Mouse (Mus musculus): ENCODE measurements around the gene Otos.

The Otos gene

DNA sequence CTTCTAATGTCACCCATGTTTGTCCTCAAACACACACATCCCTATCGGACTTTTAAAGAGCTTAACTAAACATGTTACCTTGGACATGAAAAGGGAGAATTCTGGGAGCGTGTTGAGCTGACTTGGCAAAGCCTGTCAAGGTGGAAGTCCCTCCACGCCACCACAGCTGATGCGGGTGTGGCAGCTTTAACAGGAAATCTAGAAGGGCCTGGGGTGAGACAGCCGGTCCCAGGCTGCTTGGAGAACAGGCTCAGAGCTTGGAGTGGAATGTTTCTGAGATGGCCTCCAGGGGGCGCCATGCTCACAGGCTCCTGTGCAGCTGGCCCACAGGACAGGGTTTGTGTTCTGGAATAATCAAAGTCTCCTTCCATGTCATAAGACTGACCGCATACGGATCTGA is at the start of gene Otos:
TSS of gene Otos (minus strand) at position 169 of the 400 bp plus-strand sequence.
- DNase-seq, result peak; percentile 73

GRCm38 (mm10) chr1:92696848-92697247 is 48.2 kb upstream of the Otos start:
- peak; percentile 72 for DNase-seq

DNA sequence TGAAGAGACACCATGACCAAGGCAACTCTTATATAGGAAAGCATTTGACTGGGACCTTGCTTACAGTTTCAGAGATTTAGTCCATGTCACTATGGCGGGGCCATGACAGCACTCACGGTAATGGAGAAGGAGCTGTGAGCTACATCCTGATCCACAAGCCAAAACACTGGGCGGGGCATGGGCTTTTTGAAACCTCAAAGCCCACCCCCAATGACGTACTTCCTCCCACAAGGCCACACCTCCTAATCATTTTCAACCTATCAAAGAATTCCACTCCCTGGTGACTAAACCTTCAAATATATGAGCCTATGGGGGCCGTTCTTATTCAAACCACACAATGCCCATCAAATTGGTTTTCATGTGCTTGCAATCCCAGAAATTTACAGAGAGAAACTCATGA is 47.1 kb upstream of the Otos start:
- DNase-seq, result no peak

- no peak for DNase-seq
Measured at GRCm38 (mm10) chr1:92691166-92691844, 42.7 kb upstream of the Otos start.

DNA sequence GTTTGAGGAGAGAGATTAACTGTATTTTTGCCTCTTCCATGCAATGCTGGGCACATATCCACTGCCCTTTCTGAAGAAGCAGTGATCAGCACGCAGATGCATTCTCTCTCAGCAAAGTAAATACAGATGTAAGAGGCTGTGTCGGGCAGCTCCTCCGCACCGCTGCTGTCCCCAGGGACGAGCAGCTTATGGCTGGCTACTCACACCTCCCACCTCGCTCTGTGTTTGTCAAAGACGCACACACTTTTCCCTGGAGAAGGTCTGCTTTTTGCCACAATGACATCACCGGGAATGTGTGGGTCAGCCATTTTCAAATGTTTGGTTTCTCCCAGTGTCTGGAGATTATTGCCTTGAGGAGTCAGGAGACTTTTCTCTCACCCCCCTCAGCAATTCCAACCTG is 38.4 kb upstream of the Otos start:
- DNase-seq, result no peak

GRCm38 (mm10) chr1:92683151-92683550 is 34.5 kb upstream of the Otos start:
- DNase-seq, result no peak

- DNase-seq, result no peak
Measured at GRCm38 (mm10) chr1:92680668-92681603, 32.3 kb upstream of the Otos start.

GRCm38 (mm10) chr1:92678757-92679156 is 30.1 kb upstream of the Otos start:
- no peak for DNase-seq

DNA sequence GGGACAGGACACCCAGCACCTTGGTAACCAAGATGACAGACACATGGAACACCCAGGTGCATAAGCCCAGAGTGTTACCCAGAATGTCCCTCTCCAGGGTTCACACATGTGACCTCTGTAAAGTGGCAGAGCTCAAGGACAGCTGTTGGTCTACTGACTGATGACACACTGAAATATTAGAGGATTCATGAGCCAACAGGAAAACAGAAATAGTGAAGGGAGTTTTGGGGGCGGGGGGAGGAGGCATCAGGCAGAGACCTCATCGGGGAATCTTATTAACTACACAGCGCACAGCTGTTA is 28.0 kb upstream of the Otos start:
- no peak for DNase-seq

DNA sequence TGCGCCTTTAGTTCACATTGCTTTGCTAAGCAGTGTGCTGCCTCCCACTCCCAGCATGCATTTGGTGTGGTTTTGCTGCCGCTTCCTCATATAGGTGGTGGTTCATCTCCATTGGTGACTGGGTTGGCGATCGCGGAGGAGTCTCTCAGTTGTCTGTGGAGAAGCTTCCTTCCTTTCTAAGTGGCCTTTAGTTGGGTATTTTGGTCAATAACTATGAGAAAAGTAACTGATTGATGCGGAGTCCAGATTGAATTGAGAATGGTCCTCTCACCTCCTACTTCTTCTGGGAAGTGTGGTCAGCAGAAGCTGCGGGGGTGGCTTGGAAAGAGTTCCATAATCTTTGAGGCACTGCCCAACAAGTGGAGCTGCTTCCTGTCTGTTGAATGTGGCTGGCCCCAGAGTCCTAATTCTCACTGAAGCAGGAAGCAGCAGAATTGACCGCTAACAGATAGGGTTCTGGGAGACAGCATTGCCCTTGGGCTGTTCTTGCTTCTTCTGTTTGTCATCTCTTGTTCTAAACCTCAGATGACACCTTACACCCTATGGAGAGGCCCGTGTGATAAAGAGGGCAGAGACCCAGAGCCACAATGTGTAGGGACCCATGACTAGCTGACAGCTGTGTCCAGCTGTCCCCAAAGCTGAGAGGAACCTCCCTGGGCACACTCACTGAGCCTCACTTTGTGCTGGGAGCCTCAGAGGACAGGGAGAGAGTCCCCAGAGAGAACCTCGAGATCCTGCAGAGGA is 27.5 kb upstream of the Otos start:
- DNase-seq, result peak; percentile 10

DNA sequence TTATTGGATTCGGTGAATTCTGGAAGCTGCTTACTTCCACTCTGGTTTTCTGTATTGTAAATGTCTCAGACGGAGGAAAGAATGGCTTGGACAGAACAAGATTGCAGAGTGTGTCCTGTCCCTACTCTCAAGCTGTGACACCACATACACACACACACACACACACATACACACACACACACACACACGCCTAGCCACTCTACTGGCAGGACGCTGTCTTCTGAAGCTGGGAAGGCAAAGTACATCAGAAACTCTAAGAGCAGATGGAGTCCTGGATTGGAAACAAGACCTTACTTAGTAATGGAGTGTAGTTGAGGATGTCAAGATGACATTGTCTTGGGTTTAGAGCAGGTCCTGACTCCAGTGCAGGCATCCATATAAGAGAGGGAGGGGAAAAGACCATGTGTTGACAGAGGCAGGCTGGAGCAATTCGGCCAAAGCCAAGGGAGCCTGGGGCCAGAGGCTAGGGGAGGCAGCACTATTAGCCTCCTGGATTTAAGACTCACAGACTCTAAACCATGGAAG is 24.7 kb upstream of the Otos start:
- DNase-seq, result no peak

- no peak for DNase-seq
Measured at GRCm38 (mm10) chr1:92671326-92671725, 22.7 kb upstream of the Otos start.

DNA sequence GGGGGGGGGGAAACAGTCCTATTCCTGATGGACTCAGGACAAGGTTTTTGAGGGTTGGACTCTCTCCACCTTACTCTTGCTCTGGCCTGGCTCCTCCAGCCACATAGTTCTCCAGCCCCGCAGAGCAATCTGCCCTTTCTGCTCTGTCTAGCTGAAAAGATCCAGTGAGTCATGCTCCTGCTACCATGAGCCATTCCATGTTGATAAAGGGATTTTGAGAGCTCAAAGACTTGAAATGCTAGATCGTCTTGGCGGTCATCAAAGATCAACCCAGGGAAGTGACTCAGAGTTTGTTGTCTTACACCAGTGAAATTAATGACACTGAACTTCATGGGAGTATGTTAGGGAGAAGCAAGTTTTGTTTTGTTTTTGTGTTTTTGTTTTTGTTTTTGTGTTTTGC is 20.8 kb upstream of the Otos start:
- no peak for DNase-seq

- no peak for DNase-seq
Measured at GRCm38 (mm10) chr1:92667106-92667505, 18.5 kb upstream of the Otos start.

DNA sequence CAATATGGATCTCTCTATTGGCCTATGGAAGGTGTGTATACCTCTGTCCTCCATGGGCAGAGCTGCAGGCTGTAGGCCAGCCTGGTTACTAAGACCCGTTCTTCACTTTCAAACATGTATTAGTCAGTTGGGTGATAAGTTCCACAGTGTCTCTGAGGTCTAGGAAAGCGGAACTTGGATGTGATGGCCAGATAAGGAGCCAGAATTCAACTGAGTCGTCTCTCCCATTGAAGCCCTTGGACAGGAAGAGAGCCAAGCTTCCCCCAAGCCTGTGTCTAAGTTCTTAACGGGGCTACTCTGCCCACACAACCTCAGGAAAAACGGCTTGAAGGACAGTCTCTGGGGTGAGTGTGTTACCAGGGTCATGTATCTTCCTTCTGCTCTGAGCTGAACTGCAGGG is 10.8 kb upstream of the Otos start:
- DNase-seq, result no peak

DNA sequence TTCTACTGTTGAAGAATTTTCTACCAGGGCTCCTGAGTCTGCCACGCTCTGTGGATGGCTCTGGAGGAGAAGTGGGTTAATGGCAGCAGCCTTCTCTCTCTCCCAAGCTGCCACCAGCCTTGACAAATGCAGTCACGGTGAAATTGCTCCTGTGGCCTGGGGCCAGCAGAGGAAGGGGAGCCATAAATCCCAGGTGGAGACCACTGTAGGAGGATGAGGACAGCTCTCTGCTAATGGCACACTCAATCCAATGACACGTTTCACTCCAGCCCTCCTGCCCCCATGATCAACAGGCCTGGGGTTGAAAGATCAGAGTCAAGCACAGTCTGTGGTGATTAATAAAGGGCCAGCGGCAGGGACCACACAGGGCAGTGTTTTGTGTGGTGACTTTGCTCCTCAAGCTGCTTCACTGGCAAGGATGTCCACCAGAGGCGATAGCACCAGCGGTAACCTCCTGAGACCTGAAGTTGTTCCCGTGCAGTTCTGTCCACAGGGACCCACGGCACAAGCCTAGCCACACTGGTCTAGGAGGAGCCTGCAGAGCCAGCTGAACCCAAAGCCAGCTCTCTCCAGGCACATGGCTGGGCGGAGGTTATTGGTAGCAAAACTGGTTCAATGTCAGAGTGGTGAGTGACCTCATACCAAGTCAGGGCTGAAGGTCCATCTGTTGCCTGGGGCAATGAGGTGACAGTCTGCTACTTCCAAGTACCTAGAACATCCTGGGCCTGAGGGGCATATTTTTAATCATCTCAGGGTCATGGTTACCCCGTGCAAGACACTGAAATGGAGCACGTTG is 8.6 kb upstream of the Otos start:
- DNase-seq, result no peak

DNA sequence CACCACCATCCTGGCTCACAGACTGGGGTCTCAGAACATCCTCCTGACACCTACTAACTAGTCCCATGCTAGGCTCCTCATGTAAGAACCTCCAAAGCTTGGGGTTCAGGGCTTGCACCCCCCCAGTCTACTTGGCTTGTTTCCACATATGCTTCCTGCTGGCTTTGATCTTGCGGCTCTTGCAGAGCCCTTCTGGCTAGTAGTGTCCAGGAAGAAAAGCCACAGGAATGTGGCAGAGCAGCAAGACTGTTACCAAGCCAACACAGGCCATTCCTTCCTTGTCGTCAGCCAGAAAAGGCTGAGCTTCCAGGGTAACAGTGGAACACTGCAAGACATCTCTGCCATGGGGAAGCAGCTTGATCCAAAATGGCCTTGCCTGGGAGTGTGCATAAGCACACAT is 6.0 kb upstream of the Otos start:
- no peak for DNase-seq

DNA sequence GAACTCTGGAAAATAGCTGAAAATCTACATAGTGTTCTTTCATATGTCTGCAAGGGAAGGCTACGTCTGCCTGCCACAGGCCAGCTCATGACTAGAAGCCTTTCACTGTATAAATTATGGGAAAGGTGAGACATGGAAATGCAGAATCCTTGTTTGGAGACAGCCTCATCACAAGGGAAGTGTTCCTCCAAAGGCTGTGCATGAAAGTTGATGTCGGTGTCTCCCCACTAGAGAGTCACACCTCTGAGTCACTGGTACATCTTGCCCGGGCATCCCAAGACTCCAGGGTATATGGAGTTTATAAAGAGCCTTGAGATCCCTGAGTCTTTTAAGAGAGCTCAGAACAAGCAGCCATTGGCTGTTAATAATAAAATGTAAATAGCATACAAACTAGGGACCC is 4.5 kb upstream of the Otos start:
- no peak for DNase-seq

GRCm38 (mm10) chr1:92651467-92651866 is 2.8 kb upstream of the Otos start:
- DNase-seq, result no peak

DNA sequence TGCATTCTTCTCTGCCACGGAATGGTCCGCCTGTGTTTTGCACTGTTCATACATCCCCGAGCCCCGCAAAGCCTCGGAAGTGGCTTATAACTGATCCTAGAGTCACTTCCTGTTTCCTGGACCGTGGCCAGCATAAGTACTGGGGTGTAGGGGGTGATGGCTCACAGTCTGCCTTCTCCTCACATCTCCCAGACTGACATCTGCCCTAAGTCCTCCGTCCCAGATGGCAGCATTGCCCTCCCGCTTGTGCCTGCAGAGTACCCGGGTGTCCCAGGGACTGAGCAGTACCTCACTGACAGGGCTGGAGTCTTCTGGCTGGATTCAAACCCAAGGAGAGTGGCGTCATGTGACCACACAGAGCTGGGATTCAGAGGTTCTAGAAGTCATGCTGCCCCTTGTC is 444 bp downstream of the Otos start:
- DNase-seq, result no peak

- DNase-seq, result peak; percentile 72
Measured at GRCm38 (mm10) chr1:92647752-92648151, 889 bp downstream of the Otos start.

GRCm38 (mm10) chr1:92647026-92647425 is 1.6 kb downstream of the Otos start:
- DNase-seq, result no peak

DNA sequence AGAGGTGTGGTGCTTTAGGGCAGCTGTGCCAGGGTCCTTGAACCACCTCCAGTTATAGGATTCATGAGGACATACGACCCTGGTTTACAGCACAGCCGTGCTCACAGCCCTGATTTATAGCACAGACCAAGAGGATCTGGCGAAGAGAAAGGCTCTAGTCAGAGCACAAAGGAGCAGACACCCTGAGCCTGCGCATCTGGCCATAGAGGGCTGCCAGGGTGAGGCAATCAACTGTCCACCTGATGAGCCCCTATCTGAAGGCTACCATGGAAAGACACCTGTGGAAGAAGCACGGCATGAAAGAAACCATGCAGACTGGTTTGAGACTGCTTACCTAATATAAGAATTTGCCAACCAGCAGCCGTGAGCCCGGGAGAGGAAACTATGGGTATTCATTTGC is 2.0 kb downstream of the Otos start:
- no peak for DNase-seq

Data from liver (tissue).